11 mouse cellular contexts compared by ENCODE assay signal in genomic region chr9:21353373-21353686, GRCm38 (mm10). TPM values are rescaled to one million over a fixed set of nuclear protein-coding genes. Genes with fewer than 3 reads are reported as not detected.
A peak's percentile ranks its signal among the peaks of the same experiment; 100 is the strongest.
DNase-seq lines count a peak whose midpoint lies in the region; ATAC-seq and TF ChIP-seq lines count a peak whose summit lies in the region.
"Had no signal": no experiment of that assay in that cellular context is flagged by ENCODE, and none has a peak within 500 bp of the region (broad histone marks: within the 10 kb centered on the region; RNA-seq: fewer than 3 reads in every experiment).

No protein-coding gene starts in this region.

- peaks cover 30% of the 10 kb centered on the region for H3K36me3 ChIP-seq in heart, embryonic 15.5 days
- peaks cover 12% of the 10 kb centered on the region; the same call in 1 of the 2 replicates for H3K36me3 ChIP-seq in lung, postnatal 0 days (ENCODE audit: insufficient read depth, low read length)
- H3K36me3 ChIP-seq in G1E (replicated peaks), result peaks cover 52% of the 10 kb centered on the region
- peaks cover 53% of the 10 kb centered on the region for H3K36me3 ChIP-seq in embryonic facial prominence, embryonic 15.5 days

- no peak overlapping the region for H3K4me3 ChIP-seq in heart, embryonic 15.5 days
- no peak overlapping the region for H3K4me3 ChIP-seq in lung, postnatal 0 days (ENCODE audit: low read depth, low read length)
- no peak overlapping the region for H3K4me3 ChIP-seq in lung, adult 2 months (replicated peaks; ENCODE audit: extremely low read depth, low read depth, low read length)
- H3K4me3 ChIP-seq in G1E (ENCODE audit: low read depth, low read length), result peak overlapping the region; percentile 63; the same call in 1 of the 2 replicates
- H3K4me3 ChIP-seq in embryonic facial prominence, embryonic 15.5 days (replicated peaks), result no peak overlapping the region
- H3K4me3 ChIP-seq: myocyte had no signal

- WGBS in heart, embryonic 15.5 days, result 67% methylated on average over 2 of the region's 2 CpGs
- WGBS in lung, postnatal 0 days, result 54% methylated on average over 2 of the region's 2 CpGs
- 68% methylated on average over 2 of the region's 2 CpGs for WGBS in lung, adult 2 months
- WGBS in embryonic facial prominence, embryonic 15.5 days, result 44% methylated on average over 2 of the region's 2 CpGs

- no peak for DNase-seq in heart, postnatal 4 days
- DNase-seq in lung, postnatal 0 days (ENCODE audit: low spot score), result peak; percentile 65
- no peak for DNase-seq in lung, adult 2 months
- DNase-seq in G1E (ENCODE audit: low spot score), result no peak
- DNase-seq in urinary bladder, postnatal 10 days (ENCODE audit: low spot score), result no peak
- DNase-seq in adrenal gland, adult 18-20 months (ENCODE audit: low spot score in 2 of 2), result no peak
- DNase-seq: cerebellum, adult 8-10 months had no signal

- no peak for TF ChIP-seq EP300 in lung, postnatal 0 days (IDR thresholded peaks at IDR 0.05)

- no peak for TF ChIP-seq CTCF in lung, postnatal 0 days (IDR thresholded peaks at IDR 0.05)
- TF ChIP-seq CTCF in lung, adult 2 months (IDR thresholded peaks at IDR 0.05; ENCODE audit: insufficient read depth, low read length), result no peak
- TF ChIP-seq CTCF in G1E (IDR thresholded peaks at IDR 0.05; ENCODE audit: low read depth, low read length), result no peak

- no peak for TF ChIP-seq POLR2A in lung, adult 2 months (IDR thresholded peaks at IDR 0.05; ENCODE audit: borderline replicate concordance, extremely low read depth, low read depth, low read length)

- H3K27ac ChIP-seq in heart, embryonic 15.5 days, result peak overlapping the region; percentile 47; the same call in 1 of the 2 replicates
- peak overlapping the region; percentile 84 for H3K27ac ChIP-seq in lung, postnatal 0 days (ENCODE audit: low read length)
- H3K27ac ChIP-seq in embryonic facial prominence, embryonic 15.5 days (replicated peaks), result peak overlapping the region; percentile 70
- H3K27ac ChIP-seq: macrophage had no signal

- no peaks in the 10 kb centered on the region for H3K27me3 ChIP-seq in heart, embryonic 15.5 days
- H3K27me3 ChIP-seq in lung, postnatal 0 days (replicated peaks; ENCODE audit: insufficient read depth, low read length), result no peaks in the 10 kb centered on the region
- no peaks in the 10 kb centered on the region for H3K27me3 ChIP-seq in G1E (ENCODE audit: insufficient read depth, low read length)
- H3K27me3 ChIP-seq in embryonic facial prominence, embryonic 15.5 days, result no peaks in the 10 kb centered on the region

- no peak overlapping the region for H3K4me2 ChIP-seq in heart, embryonic 15.5 days
- no peak overlapping the region for H3K4me2 ChIP-seq in lung, postnatal 0 days (replicated peaks; ENCODE audit: low read depth, low read length)
- H3K4me2 ChIP-seq in embryonic facial prominence, embryonic 15.5 days (replicated peaks), result 0 out of 2 replicates have a peak overlapping the region, but pooled peaks have one; percentile 2

- H3K9ac ChIP-seq in heart, embryonic 15.5 days, result no peak overlapping the region
- no peak overlapping the region for H3K9ac ChIP-seq in lung, postnatal 0 days (replicated peaks; ENCODE audit: low read depth)
- no peak overlapping the region for H3K9ac ChIP-seq in embryonic facial prominence, embryonic 15.5 days

- H3K9me3 ChIP-seq in heart, embryonic 15.5 days (replicated peaks), result no peaks in the 10 kb centered on the region
- no peaks in the 10 kb centered on the region for H3K9me3 ChIP-seq in lung, postnatal 0 days (ENCODE audit: low read length)
- no peaks in the 10 kb centered on the region for H3K9me3 ChIP-seq in G1E (replicated peaks)
- H3K9me3 ChIP-seq in embryonic facial prominence, embryonic 15.5 days (replicated peaks), result no peaks in the 10 kb centered on the region

- peaks cover 13% of the 10 kb centered on the region for H3K4me1 ChIP-seq in heart, embryonic 15.5 days (replicated peaks)
- peaks cover 10% of the 10 kb centered on the region; the same call in 1 of the 2 replicates for H3K4me1 ChIP-seq in lung, postnatal 0 days (ENCODE audit: insufficient read depth, low read depth, low read length)
- no peaks in the 10 kb centered on the region; the same call in 1 of the 2 replicates for H3K4me1 ChIP-seq in lung, adult 2 months (ENCODE audit: control insufficient read depth, insufficient read depth, low read length)
- peaks cover 43% of the 10 kb centered on the region for H3K4me1 ChIP-seq in G1E (ENCODE audit: insufficient read depth, low read depth, low read length)
- H3K4me1 ChIP-seq in embryonic facial prominence, embryonic 15.5 days, result peaks cover 19% of the 10 kb centered on the region

- no peak for ATAC-seq in heart, embryonic 15.5 days (replicated peaks; ENCODE audit: insufficient number of reproducible peaks, insufficient read depth, low FRiP score, low read depth)
- ATAC-seq in lung, postnatal 0 days, result peak; percentile 36
- ATAC-seq in G1E (ENCODE audit: extremely low read depth, insufficient number of reproducible peaks, low FRiP score, poor library complexity, severe bottlenecking), result no peak
- ATAC-seq in embryonic facial prominence, embryonic 15.5 days (ENCODE audit: insufficient number of reproducible peaks, low FRiP score, low TSS enrichment, low read depth), result no peak

RNA-seq across cellular contexts. Expression of gene Ilf3, which starts 14.3 kb away (rescaled TPM):
- 88.1 and 118 TPM in 2 replicates for polyA plus RNA-seq in heart, embryonic 15.5 days (2015; fragmentation: Nextera tagmentation; extraction: Ambion mirVana)
- 10 to 100 TPM; 79.5 to 80.1 TPM for total RNA-seq in heart, postnatal 4 days (2021)
- 53.4 and 58.5 TPM in 2 replicates for polyA plus RNA-seq in lung, postnatal 0 days (2015; fragmentation: Nextera tagmentation; extraction: Ambion mirVana)
- 31.8 and 35.2 TPM in 2 replicates for polyA plus RNA-seq in lung, adult 2 months (2012; rRNA removed)
- total RNA-seq in G1E (2014; fragmentation: Nextera tagmentation) (87.9 and 94.1 TPM in 2 replicates), G1E (2017) (79.7 and 81.3 TPM in 2 replicates)
- polyA plus RNA-seq in G1E (2012), result 123 and 138 TPM in 2 replicates
- 179 and 180 TPM in 2 replicates for polyA plus RNA-seq in embryonic facial prominence, embryonic 15.5 days (2015; fragmentation: Nextera tagmentation; extraction: Ambion mirVana)
- total RNA-seq in adrenal gland, adult 18-20 months (2021), result 10 to 100 TPM; 56.5 to 59.6 TPM

RNA-seq across cellular contexts. Expression of gene Slc44a2, which starts 32.8 kb away (rescaled TPM):
- polyA plus RNA-seq in heart, embryonic 15.5 days (2015; fragmentation: Nextera tagmentation; extraction: Ambion mirVana), result 56.8 and 81.4 TPM in 2 replicates
- total RNA-seq in heart, postnatal 4 days (2021), result 10 to 100 TPM; 63.4 to 65.0 TPM
- polyA plus RNA-seq in lung, postnatal 0 days (2015; fragmentation: Nextera tagmentation; extraction: Ambion mirVana), result 155 and 165 TPM in 2 replicates
- polyA plus RNA-seq in lung, adult 2 months (2012; rRNA removed), result 192 and 271 TPM in 2 replicates
- total RNA-seq in G1E (2014; fragmentation: Nextera tagmentation) (42.2 and 52.7 TPM in 2 replicates), G1E (2017) (35.5 and 35.7 TPM in 2 replicates)
- polyA plus RNA-seq in G1E (2012), result 45.4 and 56.8 TPM in 2 replicates
- 133 and 143 TPM in 2 replicates for polyA plus RNA-seq in embryonic facial prominence, embryonic 15.5 days (2015; fragmentation: Nextera tagmentation; extraction: Ambion mirVana)
- 10 to 100 TPM; 36.3 to 48.3 TPM for total RNA-seq in adrenal gland, adult 18-20 months (2021)

RNA-seq across cellular contexts. Expression of gene Ap1m2, which starts 41.2 kb away (rescaled TPM):
- polyA plus RNA-seq in heart, embryonic 15.5 days (2015; fragmentation: Nextera tagmentation; extraction: Ambion mirVana), result 1.8 and 6.9 TPM in 2 replicates
- total RNA-seq in heart, postnatal 4 days (2021), result not detected
- 35.9 and 36.4 TPM in 2 replicates for polyA plus RNA-seq in lung, postnatal 0 days (2015; fragmentation: Nextera tagmentation; extraction: Ambion mirVana)
- polyA plus RNA-seq in lung, adult 2 months (2012; rRNA removed), result 21.4 and 33.9 TPM in 2 replicates
- total RNA-seq in G1E (2014; fragmentation: Nextera tagmentation), result not detected in 2 replicates
- 0.16 TPM in 1 of 2 replicates, not detected in the other for total RNA-seq in G1E (2017)
- not detected in 2 replicates for polyA plus RNA-seq in G1E (2012)
- 38.1 and 46.9 TPM in 2 replicates for polyA plus RNA-seq in embryonic facial prominence, embryonic 15.5 days (2015; fragmentation: Nextera tagmentation; extraction: Ambion mirVana)
- total RNA-seq in adrenal gland, adult 18-20 months (2021), result not detected
- polyA plus RNA-seq: macrophage, myocyte had no signal

RNA-seq across cellular contexts. Expression of gene Qtrt1, which starts 58.3 kb away (rescaled TPM):
- 23.8 and 28.1 TPM in 2 replicates for polyA plus RNA-seq in heart, embryonic 15.5 days (2015; fragmentation: Nextera tagmentation; extraction: Ambion mirVana)
- total RNA-seq in heart, postnatal 4 days (2021), result 10 to 100 TPM; 11.3 to 13.3 TPM
- 17.4 and 20.6 TPM in 2 replicates for polyA plus RNA-seq in lung, postnatal 0 days (2015; fragmentation: Nextera tagmentation; extraction: Ambion mirVana)
- polyA plus RNA-seq in lung, adult 2 months (2012; rRNA removed), result 27.7 and 29.5 TPM in 2 replicates
- total RNA-seq in G1E (2014; fragmentation: Nextera tagmentation) (20.7 and 26.4 TPM in 2 replicates), G1E (2017) (34.3 and 43.8 TPM in 2 replicates)
- 70.9 and 72.7 TPM in 2 replicates for polyA plus RNA-seq in G1E (2012)
- 47.5 and 48.6 TPM in 2 replicates for polyA plus RNA-seq in embryonic facial prominence, embryonic 15.5 days (2015; fragmentation: Nextera tagmentation; extraction: Ambion mirVana)
- 10 to 100 TPM; 15.6 to 18.5 TPM for total RNA-seq in adrenal gland, adult 18-20 months (2021)
